Mouse (Mus musculus): ENCODE results near the gene Oser1.
"Not testable (repeated sequence)": the region's sequence is repeated elsewhere in the genome, so short reads cannot be mapped to it uniquely, and the experiment has no call there.

Oser1 gene

GRCm38 (mm10) chr2:163424597-163424996 is at the start of gene Oser1:
Oser1 (minus strand) TSS chr2:163424697.
- DNase-seq (ENCODE audit: low spot score), result no peak

- peak; percentile 87 for DNase-seq (ENCODE audit: low spot score)
Observed at GRCm38 (mm10) chr2:163472466-163472851, 48.0 kb upstream of the Oser1 start, which contains the start of gene Fitm2. Fitm2 (minus strand) TSS chr2:163472629.

- no peak for DNase-seq (ENCODE audit: low spot score)
Observed at GRCm38 (mm10) chr2:163471710-163472465, 47.4 kb upstream of the Oser1 start.

- DNase-seq (ENCODE audit: low spot score), result no peak
Observed at GRCm38 (mm10) chr2:163471136-163471535, 46.6 kb upstream of the Oser1 start.

- no peak for DNase-seq (ENCODE audit: low spot score)
Observed at GRCm38 (mm10) chr2:163469711-163470110, 45.2 kb upstream of the Oser1 start.

- no peak for DNase-seq (ENCODE audit: low spot score)
Observed at GRCm38 (mm10) chr2:163468866-163469265, 44.4 kb upstream of the Oser1 start.

GRCm38 (mm10) chr2:163467585-163467984 is 43.1 kb upstream of the Oser1 start:
- DNase-seq (ENCODE audit: low spot score), result no peak

GRCm38 (mm10) chr2:163466771-163467170 is 42.3 kb upstream of the Oser1 start:
- no peak for DNase-seq (ENCODE audit: low spot score)

- no peak for DNase-seq (ENCODE audit: low spot score)
Observed at GRCm38 (mm10) chr2:163464562-163464961, 40.1 kb upstream of the Oser1 start.

GRCm38 (mm10) chr2:163463998-163464397 is 39.5 kb upstream of the Oser1 start:
- no peak for DNase-seq (ENCODE audit: low spot score)

- DNase-seq (ENCODE audit: low spot score), result no peak
Observed at GRCm38 (mm10) chr2:163463251-163463769, 38.8 kb upstream of the Oser1 start.

GRCm38 (mm10) chr2:163462801-163463200 is 38.3 kb upstream of the Oser1 start:
- no peak for DNase-seq (ENCODE audit: low spot score)

GRCm38 (mm10) chr2:163462386-163462785 is 37.9 kb upstream of the Oser1 start:
- no peak for DNase-seq (ENCODE audit: low spot score)

- DNase-seq (ENCODE audit: low spot score), result not testable (repeated sequence)
Observed at GRCm38 (mm10) chr2:163461307-163461706, 36.8 kb upstream of the Oser1 start.

GRCm38 (mm10) chr2:163460622-163461021 is 36.1 kb upstream of the Oser1 start:
- DNase-seq (ENCODE audit: low spot score), result no peak

GRCm38 (mm10) chr2:163459380-163459779 is 34.9 kb upstream of the Oser1 start:
- DNase-seq (ENCODE audit: low spot score), result no peak

- no peak for DNase-seq (ENCODE audit: low spot score)
Observed at GRCm38 (mm10) chr2:163458539-163459265, 34.2 kb upstream of the Oser1 start.

- DNase-seq (ENCODE audit: low spot score), result no peak
Observed at GRCm38 (mm10) chr2:163453378-163453777, 28.9 kb upstream of the Oser1 start.

GRCm38 (mm10) chr2:163452738-163453137 is 28.2 kb upstream of the Oser1 start:
- no peak for DNase-seq (ENCODE audit: low spot score)

- DNase-seq (ENCODE audit: low spot score), result no peak
Observed at GRCm38 (mm10) chr2:163450668-163451295, 26.3 kb upstream of the Oser1 start.

- DNase-seq (ENCODE audit: low spot score), result no peak
Observed at GRCm38 (mm10) chr2:163449276-163449675, 24.8 kb upstream of the Oser1 start.

GRCm38 (mm10) chr2:163447375-163447774 is 22.9 kb upstream of the Oser1 start:
- no peak for DNase-seq (ENCODE audit: low spot score)

GRCm38 (mm10) chr2:163444017-163444416 is 19.5 kb upstream of the Oser1 start:
- no peak for DNase-seq (ENCODE audit: low spot score)
